Mouse (Mus musculus): Measurements from ENCODE around the gene Eps8l2. TPM values are rescaled to one million over a fixed set of nuclear protein-coding genes. Genes with fewer than 3 reads are reported as not detected.

Gene Eps8l2
- total RNA-seq, 2 experiments from 2014 or later: 3.1 to 15.7 TPM

- no peak for DNase-seq (ENCODE audit: low spot score in 2 of 2)
Observed at GRCm38 (mm10) chr7:141364349-141365048, 25.8 kb downstream of the Eps8l2 start.

DNA sequence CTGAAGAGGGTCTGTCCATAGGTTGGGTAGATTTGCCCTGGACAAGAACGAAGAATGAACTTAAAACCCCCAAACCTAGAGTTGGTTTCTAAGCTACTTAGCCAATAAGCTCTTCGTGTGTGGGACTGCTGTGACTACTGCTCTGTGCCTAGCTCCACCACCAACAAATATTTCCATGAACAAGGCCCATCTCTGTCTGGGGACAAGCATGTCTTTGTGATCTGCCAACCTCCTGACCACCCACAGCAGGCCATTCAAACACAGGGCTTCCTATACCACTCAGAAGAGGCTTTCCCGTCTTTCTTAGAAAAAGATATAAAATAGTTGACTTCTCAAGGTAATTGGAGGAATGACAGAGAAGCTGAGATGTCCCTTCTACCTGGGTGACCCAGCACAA is 26.4 kb downstream of the Eps8l2 start:
- no peak for DNase-seq (ENCODE audit: low spot score in 2 of 2)

GRCm38 (mm10) chr7:141367358-141367757 is 28.7 kb downstream of the Eps8l2 start:
- DNase-seq (ENCODE audit: low spot score in 2 of 2): no peak

GRCm38 (mm10) chr7:141369918-141370317 is 31.2 kb downstream of the Eps8l2 start:
- DNase-seq (ENCODE audit: low spot score in 2 of 2): no peak

- no peak for DNase-seq (ENCODE audit: low spot score in 2 of 2)
Observed at GRCm38 (mm10) chr7:141371942-141372595, 33.4 kb downstream of the Eps8l2 start.

DNA sequence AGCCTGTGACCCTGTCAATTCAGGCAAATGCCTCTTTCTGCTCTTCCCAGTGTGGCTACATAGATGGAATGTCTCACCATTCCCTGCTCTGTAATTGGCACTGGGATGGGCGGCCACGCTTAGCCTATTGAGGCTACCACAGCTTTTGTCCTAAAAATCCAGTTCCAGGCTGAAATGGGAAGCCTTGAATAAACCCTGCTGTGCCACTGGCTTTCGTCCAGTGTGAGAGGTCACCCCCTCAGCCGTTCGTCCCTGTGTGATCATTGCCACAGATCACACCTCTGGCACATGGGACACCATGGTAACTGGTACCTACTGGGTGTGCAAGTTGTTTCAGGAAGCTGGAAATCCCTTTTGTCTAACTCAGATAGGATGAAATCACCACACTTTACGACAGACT is 34.9 kb downstream of the Eps8l2 start:
- DNase-seq (ENCODE audit: low spot score in 2 of 2): no peak

- no peak for DNase-seq (ENCODE audit: low spot score in 2 of 2)
Observed at GRCm38 (mm10) chr7:141374399-141374798, 35.7 kb downstream of the Eps8l2 start.

DNA sequence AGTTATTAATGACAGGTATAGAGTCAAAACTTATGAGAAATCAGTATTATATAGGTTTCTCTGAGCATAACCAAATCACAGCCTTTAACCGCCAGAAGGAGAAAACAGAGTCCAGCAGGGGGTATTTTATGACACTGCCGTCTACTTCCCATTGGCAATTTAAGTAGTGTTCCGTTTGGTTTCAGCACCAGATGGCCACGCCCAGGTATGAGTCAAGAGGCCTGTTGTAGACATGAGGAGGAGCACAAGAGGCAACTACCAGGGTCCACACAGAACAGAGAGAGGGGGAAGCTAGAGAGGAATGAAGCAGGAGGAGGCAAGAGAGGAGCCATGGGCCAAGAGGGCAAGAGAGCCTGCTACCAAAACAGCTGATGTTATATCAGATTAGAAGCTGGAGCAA is 40.9 kb downstream of the Eps8l2 start:
- DNase-seq (ENCODE audit: low spot score in 2 of 2): no peak

DNA sequence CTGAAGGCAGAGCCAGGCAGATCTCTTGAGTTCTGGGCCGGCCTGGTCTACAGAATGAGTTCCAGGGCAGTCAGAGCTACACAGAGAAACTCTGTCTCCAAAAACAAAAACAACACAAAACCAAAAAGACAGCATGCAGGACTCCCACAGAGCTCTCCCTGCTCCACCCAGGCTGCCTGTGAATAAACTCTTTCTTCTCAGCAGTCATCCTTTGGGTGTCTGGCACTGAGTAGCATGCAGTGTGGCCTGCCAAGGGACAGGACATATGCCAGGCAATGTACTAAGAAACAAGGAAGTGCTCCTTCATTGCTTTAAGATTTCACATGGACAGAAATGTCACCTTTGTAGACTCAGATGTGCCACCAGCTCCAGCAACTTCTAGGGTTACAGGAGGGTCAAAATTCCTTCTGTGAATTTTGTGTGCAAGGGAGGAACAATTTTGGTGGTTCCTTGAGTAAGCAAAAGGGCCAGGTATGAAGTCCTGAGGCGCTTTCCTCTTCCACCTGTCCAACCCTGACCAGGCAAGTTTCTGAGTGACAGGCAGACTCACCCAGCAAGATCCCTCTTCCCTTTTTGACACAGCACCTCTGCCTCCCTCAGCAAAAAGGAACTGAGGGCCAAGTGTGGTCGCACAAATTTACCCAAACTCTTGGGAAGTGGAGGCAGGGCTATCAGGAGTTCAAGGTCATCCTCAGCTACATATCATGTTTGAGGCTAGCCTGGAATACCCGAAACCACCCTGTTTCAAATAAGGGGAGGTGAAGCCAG is 42.6 kb downstream of the Eps8l2 start:
- no peak for DNase-seq (ENCODE audit: low spot score in 2 of 2)

GRCm38 (mm10) chr7:141387807-141388486 is 49.3 kb downstream of the Eps8l2 start:
- no peak for DNase-seq (ENCODE audit: low spot score in 2 of 2)

DNA sequence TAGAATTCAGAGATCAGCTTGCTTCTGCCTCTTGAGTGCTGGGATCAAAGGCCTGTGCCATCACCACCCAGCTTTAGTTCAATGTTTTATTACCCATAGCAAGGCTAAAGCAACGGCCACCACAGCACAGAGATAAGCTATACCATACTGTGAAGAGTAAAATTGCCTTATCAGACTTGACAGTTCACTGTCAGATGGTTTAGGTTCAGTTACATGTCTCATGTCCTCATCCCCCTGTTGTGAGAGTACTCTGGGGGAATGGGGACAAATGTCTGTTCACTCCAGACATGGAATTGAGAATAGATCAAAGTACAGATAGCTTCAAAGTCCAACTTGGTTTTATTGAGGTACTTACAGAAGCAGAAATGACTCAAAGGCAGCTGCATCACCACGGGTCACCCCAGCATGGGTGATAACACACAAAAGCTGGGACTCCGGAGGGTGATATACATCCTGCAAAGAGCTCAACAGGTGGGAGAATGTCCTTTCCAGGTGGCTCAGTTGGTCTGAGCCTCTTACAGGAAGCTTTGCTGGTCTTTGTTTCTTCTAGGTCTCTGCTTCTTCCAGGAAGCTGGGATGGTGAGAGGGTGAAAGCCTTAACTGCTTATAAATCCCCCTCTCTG is 49.9 kb downstream of the Eps8l2 start:
- DNase-seq (ENCODE audit: low spot score in 2 of 2): no peak

DNA sequence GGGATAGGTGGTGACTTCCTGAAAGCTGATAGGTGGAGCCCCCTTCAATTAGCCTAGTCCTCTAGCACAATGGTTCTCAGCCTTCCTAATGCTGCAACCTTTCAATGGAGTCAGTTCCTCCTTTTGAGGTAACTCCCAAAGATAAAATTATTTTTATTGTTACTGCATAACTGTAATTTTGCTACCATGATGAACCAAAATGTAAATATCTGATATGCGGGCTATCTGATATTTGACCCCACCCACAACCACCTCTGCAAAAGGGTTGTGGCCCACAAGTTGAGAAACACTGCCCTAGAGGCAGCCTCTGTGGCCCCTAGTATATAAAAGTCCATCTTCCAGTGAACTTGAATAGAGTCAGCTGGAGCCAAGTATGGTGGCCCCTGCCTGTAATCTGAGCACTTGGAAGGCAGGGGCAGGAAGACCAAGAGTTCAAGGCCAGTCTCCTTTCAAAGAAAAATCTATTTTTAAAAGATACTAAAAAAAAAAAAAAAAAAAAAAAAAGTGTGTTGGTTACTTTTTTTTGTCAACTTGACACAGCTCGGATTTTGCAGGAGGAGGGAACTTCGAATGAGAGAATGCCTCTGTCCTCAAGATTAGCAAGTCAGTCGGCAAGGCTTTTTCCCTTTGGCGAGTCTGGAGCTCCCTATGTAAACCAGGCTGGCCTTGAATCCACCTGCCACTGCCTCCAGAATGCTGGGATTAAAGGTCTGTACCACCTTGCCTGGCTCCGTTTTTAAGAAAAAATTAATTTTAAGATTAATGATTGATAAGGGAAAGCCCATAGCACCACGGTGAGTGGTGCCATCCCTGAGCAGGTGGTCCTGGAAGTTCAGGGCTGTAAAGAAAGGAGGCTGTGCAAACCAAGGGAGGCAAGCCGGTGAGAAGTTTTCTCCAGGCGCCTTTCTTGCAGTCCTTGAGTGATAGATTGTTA is 51.9 kb downstream of the Eps8l2 start:
- DNase-seq (ENCODE audit: low spot score in 2 of 2): no peak

DNA sequence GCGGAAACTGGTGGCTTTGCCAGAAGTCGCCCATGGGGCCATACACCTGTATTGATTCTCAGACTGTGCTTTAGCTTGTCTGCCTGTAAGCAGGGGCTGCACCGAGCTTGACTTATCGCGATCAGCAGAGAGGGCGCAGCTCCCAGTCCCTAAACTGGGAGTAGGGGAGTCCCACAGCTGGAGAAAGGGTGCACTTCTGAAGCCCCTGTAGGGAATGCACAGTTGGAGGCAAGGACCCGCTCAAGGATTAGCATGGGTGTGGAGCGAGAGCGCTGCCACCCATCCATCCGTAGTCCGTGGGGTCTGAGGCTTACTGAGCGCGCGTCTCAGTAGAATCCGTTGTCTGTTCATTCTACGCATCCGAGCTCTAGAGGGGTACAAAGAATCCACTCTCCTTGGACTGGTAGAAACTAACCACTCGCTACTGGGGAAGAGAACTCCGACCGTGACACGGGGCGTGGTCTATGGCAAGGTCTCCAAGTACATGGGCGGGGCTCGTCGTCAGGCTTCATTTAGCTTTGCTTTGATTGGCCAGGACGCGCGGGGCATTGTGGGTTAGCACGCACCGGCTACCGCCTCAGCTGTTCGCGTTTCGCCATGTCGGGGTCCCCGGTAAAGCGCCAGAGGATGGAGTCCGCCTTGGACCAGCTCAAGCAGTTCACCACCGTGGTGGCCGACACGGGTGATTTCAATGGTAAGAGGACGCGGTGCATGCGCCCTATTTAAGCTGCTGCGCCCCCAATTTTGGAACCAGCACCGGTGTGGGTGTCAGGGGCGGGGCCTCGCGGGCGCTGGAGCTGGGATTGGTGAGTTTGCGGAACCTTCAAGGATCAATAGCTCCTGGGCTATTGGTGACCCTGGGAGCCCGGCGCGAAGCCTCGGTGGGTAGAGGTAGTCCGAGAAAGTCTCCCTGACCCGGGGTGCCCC is 53.2 kb downstream of the Eps8l2 start, which contains the start of gene Taldo1:
Gene Taldo1 (plus strand): TSS at position 575 of the 927 bp plus-strand sequence.
- DNase-seq (ENCODE audit: low spot score in 2 of 2): peak; percentile 92 to 93

DNA sequence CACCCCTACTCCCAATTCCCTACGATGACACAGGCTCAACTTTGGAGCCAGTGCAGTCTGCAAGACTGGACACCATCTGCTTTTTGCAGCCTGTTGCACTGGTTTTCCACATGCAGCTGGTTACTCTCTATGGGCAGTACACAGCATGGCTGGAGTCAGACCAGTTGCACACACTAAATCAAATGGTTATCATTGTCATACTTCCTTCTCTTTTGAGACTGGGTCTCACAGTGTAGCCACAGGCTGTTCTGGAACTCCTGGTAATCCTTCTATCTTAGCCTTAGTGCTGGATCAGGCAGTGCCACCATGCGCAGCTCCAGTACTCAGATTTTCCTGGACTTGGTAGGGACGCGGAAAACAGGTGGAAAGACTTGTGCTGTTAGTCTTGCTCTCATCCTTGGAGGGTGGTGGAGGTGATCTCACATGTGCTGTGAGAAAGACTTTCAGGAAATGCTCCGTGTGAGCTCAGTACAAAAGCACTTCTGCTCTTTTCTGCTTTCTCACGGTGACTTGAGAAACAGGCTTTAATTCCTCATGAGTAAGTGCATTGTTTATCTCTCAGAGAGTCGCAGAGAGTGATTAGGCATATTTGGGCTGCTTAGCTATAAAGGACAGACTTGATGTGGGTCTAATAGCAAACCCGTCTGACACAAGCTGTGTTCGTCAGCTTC is 54.0 kb downstream of the Eps8l2 start:
- no peak for DNase-seq (ENCODE audit: low spot score in 2 of 2)

- no peak for DNase-seq (ENCODE audit: low spot score in 2 of 2)
Observed at GRCm38 (mm10) chr7:141394158-141394557, 55.5 kb downstream of the Eps8l2 start.

GRCm38 (mm10) chr7:141394771-141395170 is 56.1 kb downstream of the Eps8l2 start:
- DNase-seq (ENCODE audit: low spot score in 2 of 2): peak; percentile 45 to 76

GRCm38 (mm10) chr7:141395348-141395747 is 56.7 kb downstream of the Eps8l2 start:
- no peak for DNase-seq (ENCODE audit: low spot score in 2 of 2)

GRCm38 (mm10) chr7:141403305-141403704 is 64.6 kb downstream of the Eps8l2 start:
- DNase-seq (ENCODE audit: low spot score in 2 of 2): peak in 1 of 2 experiments; percentile 49

All from adrenal gland, postnatal 4 days (tissue).